Mouse (Mus musculus) heart, adult 18-20 months (tissue): Measurements from ENCODE around the gene Brwd3. TPM values are rescaled to one million over a fixed set of nuclear protein-coding genes. Genes with fewer than 3 reads are reported as not detected.

ENCODE experiments used
- DNase-seq, 2 experiments: peaks; one replicate each; pipeline ENCODE4 v3.0.0; 2021 to 2022; ENCODE audit warnings: mixed read lengths in 1 of 2
- long read RNA-seq, 2 experiments: library from polyadenylated mRNA; stranded (forward); transcript quantifications; one replicate each; pipeline ENCODE4 v2.0.0; 2021
- total RNA-seq, 2 experiments: library from RNA; stranded (reverse); gene quantifications; 2 replicates each; pipeline ENCODE4 v1.2.3; 2021

The Brwd3 gene
- total RNA-seq, result 1 to 10 TPM; 3.5 to 3.9 TPM
- long read RNA-seq, experiment 1, result 0 reads
- long read RNA-seq, experiment 2, result 0 reads

DNA sequence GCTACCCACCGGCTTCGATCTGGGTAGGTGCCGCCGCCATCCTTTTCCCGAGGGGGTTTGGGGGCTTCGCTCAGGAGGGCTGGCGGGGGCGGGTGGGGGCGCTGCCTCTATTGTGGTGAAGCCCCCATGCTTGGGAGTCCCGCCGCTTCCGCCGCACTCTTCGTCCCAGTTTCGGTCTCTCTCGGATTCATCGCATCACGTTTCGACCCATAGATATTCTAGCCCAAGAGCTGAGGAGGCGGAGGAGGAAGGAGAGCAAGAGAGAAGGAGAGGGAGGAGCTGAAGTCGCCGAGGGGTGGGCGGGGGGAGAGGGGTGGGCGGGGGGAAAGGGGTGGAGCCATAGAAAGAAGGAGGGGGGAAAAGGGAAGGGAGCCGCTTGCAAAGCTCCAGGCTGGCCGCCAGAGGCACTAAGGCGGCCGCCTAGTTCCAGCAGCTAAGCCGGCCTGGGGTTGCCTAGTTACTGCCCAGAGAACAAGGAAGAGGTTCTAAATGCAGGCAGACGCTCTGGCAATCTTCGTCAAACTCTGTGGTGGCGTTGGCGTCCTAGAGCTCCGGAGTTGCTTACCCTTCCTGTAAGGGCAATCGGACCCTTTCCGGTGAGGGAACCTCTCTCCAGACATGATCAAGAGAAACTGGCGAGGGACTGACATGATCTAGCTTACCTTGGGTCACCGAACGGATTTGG, at the start of gene Brwd3:
Gene Brwd3, minus strand, starts transcription at position 283 of the 685 bp plus-strand sequence.
- DNase-seq, result peak; percentile 82 to 93

DNA sequence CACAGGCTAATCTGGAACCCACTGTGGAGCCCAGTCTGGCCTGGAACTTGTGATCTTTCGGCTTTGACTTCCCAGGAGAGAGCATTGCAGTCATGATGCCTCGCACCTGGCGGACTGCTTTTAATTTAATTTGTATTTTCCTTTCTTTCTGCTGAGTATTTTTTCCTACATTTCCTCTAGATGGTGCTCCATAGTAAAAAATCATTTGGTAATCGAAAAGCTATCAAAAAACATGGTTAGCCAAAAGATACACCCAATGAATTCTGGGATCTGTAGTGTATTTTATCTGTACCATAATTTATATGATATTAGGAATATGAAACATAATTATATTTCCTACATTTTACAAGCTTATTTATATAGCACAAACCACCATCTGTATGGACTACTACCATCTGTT, 28.5 kb upstream of the Brwd3 start:
- no peak for DNase-seq

- DNase-seq, result no peak
Measured at GRCm38 (mm10) chrX:108842705-108843104, 8.5 kb upstream of the Brwd3 start.

- DNase-seq, result no peak
Measured at GRCm38 (mm10) chrX:108836416-108836815, 2.2 kb upstream of the Brwd3 start.

DNA sequence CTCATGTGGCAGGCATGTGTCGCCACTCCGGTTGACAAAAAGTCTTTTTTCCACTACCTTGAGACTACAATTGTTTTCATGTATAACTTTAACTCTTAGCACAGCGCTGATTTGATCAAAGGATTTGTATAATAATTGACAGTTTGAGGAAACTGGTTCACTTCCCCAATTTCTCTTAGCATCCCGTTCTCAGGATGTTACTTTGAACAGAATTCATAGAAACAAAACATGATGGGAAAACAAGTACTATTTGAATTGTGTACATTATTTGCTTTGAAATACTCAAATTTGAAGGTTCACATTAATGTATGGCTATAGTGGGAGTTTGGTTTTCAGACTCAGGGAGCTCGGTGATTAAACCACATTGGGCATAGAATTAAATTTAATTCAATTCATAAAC, 1.1 kb upstream of the Brwd3 start:
- no peak for DNase-seq

- peak; percentile 6 to 44 for DNase-seq
Measured at GRCm38 (mm10) chrX:108833381-108834020, 671 bp downstream of the Brwd3 start.

DNA sequence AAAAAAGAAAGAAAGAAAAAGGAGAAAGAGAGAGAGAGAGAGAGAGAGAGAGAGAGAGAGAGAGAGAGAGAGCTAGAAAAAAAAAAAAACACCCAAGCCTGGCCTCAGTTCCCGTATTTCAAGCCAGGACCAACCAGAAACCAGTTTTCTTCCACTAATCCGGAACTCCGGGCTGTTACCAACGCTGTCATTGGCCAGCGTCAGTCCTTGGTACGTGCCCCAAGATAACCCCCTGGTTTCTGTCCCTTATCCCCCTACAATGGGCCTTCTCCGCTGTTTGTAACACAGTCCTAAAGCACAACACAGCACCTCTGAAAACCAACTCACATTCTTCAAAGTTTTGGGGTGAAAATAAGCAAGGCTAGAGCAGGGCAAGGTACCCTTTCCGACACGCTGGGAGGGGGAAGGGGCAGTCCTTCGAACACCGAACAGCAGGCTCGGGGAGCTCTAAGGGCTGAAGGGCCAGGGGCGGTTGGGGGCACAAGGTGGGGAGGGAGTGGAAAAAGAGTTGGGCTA, 1.4 kb downstream of the Brwd3 start:
- peak; percentile 90 to 92 for DNase-seq

DNA sequence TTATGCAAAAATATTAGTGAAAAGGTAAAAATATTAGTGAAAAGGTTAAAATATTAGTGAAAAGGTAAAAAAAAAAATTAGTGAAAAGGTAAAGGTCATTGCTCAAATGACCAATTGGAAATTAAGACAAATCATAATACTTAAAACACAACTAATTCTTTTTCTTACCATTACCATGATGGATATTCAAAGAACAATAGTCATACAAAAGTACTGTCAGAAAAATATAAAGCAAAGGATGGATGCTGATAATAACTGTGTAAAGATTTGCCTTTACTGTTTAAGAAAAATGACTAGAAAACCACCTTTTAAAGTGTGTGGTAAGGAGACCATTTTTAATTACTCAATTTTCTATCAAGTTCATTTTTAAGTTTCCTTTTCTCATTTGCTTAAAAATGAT, 2.9 kb downstream of the Brwd3 start:
- DNase-seq, result no peak

GRCm38 (mm10) chrX:108828111-108828510, 6.1 kb downstream of the Brwd3 start:
- DNase-seq, result no peak

DNA sequence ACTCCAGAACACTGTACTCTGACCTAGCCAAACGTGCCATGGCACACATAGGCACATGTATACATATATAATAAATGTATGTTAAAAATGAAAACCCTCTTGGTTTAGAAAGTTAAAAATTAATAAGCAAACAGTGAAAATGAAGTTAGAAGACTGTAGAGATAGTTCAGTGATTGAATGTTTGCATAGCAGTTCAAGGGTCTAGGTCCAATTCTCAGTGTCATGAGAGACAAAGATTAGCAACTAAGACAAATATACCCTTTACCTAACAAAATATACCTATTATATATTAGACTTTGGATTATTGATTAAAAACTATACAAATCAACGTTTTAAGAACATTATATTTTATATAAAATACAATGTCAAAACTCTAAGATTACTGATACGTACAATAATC, 36.9 kb downstream of the Brwd3 start:
- DNase-seq, result no peak

DNA sequence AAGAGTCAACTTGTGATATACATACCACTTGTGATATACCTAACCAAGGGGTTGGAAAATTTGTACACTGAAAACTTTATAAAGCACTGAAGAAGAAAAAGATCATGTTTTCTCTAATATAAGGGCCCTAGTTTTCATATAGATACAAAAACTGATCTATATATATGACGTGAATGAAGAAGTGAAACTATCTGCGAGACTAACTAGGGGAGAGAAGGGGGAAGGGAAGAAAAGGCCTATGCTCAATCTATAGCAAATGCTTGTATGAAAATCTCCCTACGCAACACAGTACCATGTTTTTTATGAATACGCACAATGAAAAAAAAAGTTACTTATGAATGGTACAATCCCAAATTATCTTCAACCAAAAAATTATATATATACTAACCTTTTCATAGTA, 50.4 kb downstream of the Brwd3 start:
- no peak for DNase-seq

DNA sequence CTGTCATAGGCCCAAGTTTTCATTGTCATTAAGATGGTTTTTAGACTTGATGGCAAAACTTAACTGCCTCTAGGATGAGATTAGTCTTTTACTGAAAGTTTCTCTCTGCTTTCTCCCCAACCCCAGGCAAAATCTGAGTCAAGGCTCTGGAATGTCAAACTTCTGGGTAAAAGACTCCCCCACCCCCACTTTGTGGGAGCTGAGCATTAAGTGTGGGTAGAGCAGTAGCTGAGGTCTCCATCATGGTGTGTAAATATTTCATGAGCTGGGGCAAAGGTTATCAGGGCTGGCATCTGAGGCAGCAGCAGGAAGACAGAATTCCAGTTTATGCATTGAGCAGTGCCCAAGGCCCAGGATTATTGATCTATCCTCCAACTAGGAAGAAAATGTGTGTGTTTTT, 102.4 kb downstream of the Brwd3 start:
- DNase-seq, result no peak

DNA sequence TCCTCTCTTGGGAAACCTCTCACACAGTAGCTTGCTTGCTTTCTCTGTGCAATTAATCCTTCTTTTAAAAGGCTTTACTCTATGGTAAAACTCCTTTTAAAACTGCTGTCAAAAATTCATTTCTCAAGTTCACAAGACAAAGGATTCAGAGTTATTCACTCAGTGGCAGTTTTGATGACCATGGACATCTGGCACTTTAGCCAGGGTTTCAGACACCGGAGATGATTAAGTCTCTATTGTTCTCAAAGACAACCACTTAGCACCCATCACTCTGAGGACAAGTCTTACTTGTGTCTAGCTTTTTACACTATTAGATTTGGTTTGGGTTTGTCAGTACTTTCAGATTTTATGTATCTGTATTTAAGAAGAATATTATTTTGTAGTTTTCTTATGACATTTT, 104.6 kb downstream of the Brwd3 start:
- no peak for DNase-seq

GRCm38 (mm10) chrX:108729068-108729467, 105.1 kb downstream of the Brwd3 start:
- peak; percentile 4 to 5 for DNase-seq

- peak in 1 of 2 experiments; percentile 3 for DNase-seq
Measured at GRCm38 (mm10) chrX:108728334-108728733, 105.8 kb downstream of the Brwd3 start.

- no peak for DNase-seq
Measured at GRCm38 (mm10) chrX:108724241-108724640, 109.9 kb downstream of the Brwd3 start.

GRCm38 (mm10) chrX:108722447-108722846, 111.7 kb downstream of the Brwd3 start:
- no peak for DNase-seq

- no peak for DNase-seq
Measured at GRCm38 (mm10) chrX:108704312-108704711, 129.9 kb downstream of the Brwd3 start.

Other genes with a start within 250 kb of the Brwd3 start
- not detected for gene Gm379, start 169.5 kb downstream of the Brwd3 start, total RNA-seq
- 10 to 100 TPM in 1 of 2 experiments, 1 to 10 TPM in 1; 8.8 to 11.8 TPM for gene Hmgn5, start 179.0 kb upstream of the Brwd3 start, total RNA-seq